Mouse (Mus musculus) R1 (cell line): ENCODE data around the gene Cox8c.

ENCODE experiments used
- DNase-seq: peaks from one replicate; pipeline ENCODE4 v3.0.0-alpha.2; 2018; ENCODE audit warnings: low read depth, low spot score

Gene Cox8c

GRCm38 (mm10) chr12:102899091-102899490, at the start of gene Cox8c:
TSS of gene Cox8c (plus strand) at chr12:102899316.
- DNase-seq = peak; percentile 59

- no peak for DNase-seq
These were observed 38.3 kb upstream of the Cox8c start for GRCm38 (mm10) chr12:102860806-102861205.

- no peak for DNase-seq
These were observed 29.3 kb upstream of the Cox8c start for GRCm38 (mm10) chr12:102869802-102870201.

GRCm38 (mm10) chr12:102870527-102870926, 28.6 kb upstream of the Cox8c start:
- DNase-seq = no peak

- peak; percentile 77 for DNase-seq
These were observed 21.6 kb upstream of the Cox8c start for GRCm38 (mm10) chr12:102877301-102878030.

- DNase-seq = peak; percentile 95
These were observed 20.9 kb upstream of the Cox8c start, which contains the start of gene Btbd7 for GRCm38 (mm10) chr12:102878031-102878823. TSS of gene Btbd7 (minus strand) at chr12:102878471.

- peak; percentile 6 for DNase-seq
These were observed 20.2 kb upstream of the Cox8c start for GRCm38 (mm10) chr12:102878901-102879300.

GRCm38 (mm10) chr12:102885735-102886134, 13.4 kb upstream of the Cox8c start:
- no peak for DNase-seq

- no peak for DNase-seq
These were observed 11.8 kb upstream of the Cox8c start for GRCm38 (mm10) chr12:102887366-102887765.

GRCm38 (mm10) chr12:102888568-102888967, 10.5 kb upstream of the Cox8c start:
- DNase-seq = peak; percentile 40

- no peak for DNase-seq
These were observed 9.1 kb downstream of the Cox8c start for GRCm38 (mm10) chr12:102908191-102908590.

- no peak for DNase-seq
These were observed 17.0 kb downstream of the Cox8c start for GRCm38 (mm10) chr12:102916073-102916472.

GRCm38 (mm10) chr12:102929764-102930163, 30.6 kb downstream of the Cox8c start:
- DNase-seq = no peak

- DNase-seq = peak; percentile 83
These were observed 31.2 kb downstream of the Cox8c start for GRCm38 (mm10) chr12:102930335-102930734.

- DNase-seq = no peak
These were observed 31.7 kb downstream of the Cox8c start for GRCm38 (mm10) chr12:102930789-102931188.

- DNase-seq = peak; percentile 51
These were observed 36.8 kb downstream of the Cox8c start for GRCm38 (mm10) chr12:102935892-102936291.

GRCm38 (mm10) chr12:102945571-102945970, 46.5 kb downstream of the Cox8c start:
- no peak for DNase-seq

GRCm38 (mm10) chr12:102947826-102948225, 48.7 kb downstream of the Cox8c start:
- peak; percentile 60 for DNase-seq

- peak; percentile 83 for DNase-seq
These were observed 49.8 kb downstream of the Cox8c start, which contains the start of gene Unc79 for GRCm38 (mm10) chr12:102948778-102949394. TSS of gene Unc79 (plus strand) at chr12:102948859.

- peak; percentile 37 for DNase-seq
These were observed 50.5 kb downstream of the Cox8c start for GRCm38 (mm10) chr12:102949395-102950208.
